Mouse (Mus musculus) E14TG2a.4 (cell line): ENCODE data around the gene Slc35f4.

ENCODE experiments used
- CTCF ChIP-seq: conservative IDR thresholded peaks from 2 replicates; pipeline ENCODE4 v1.5.1; 2014; ENCODE audit warnings: low read length
- NANOG ChIP-seq: IDR thresholded peaks from 2 replicates; pipeline ENCODE4 v1.6.1; 2014; ENCODE audit warnings: borderline replicate concordance, low read length, mixed read lengths
- POU5F1 ChIP-seq: IDR thresholded peaks from 2 replicates; pipeline ENCODE4 v1.6.1; 2014; ENCODE audit warnings: low read length, borderline replicate concordance

DNA sequence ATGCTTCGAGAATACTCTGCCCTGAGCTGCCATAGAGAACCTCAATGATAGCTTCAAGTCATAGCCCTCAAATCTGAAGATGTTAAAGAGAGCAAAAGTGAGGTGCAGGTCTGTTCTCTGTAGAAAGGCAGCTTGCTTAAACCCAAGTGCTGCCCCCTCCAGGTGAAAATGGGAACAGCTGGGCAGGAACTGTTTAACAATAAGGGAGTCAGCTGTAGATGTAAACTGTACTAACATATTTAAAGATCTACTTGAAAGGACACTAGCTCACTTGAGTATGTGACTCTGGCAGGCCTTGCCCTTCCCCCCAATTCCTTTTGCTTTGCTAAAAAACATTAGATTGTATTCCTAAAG lies 177.0 kb downstream of the Slc35f4 start:
- peak; percentile 98 for TF ChIP-seq CTCF
- no peak for TF ChIP-seq NANOG
- no peak for TF ChIP-seq POU5F1
